Mouse (Mus musculus) forebrain, embryonic 10.5 days (tissue): ENCODE measurements around the gene Slc45a3. TPM values are rescaled to one million over a fixed set of nuclear protein-coding genes. Genes with fewer than 3 reads are reported as not detected.
A peak's percentile ranks its signal among the peaks of the same experiment; 100 is the strongest.

Experiments
- DNase-seq: peaks from one replicate; pipeline ENCODE4 v3.0.0-alpha.2; 2017; ENCODE audit warnings: low spot score; ENCODE audit errors: extremely low spot score
- H3K27ac ChIP-seq: fragments of 300-500 bp; sonication (generic); 2 replicates; pipeline ENCODE4 v1.5.1; 2016; ENCODE audit warnings: mild to moderate bottlenecking
- H3K27me3 ChIP-seq: fragments of 300-500 bp; sonication (generic); 2 replicates; pipeline ENCODE4 v1.6.1; 2016; ENCODE audit warnings: mild to moderate bottlenecking; ENCODE audit not compliant: poor library complexity, severe bottlenecking
- H3K36me3 ChIP-seq: fragments of 300-500 bp; sonication (generic); replicated peaks from 2 replicates; pipeline ENCODE4 v1.6.1; 2016; ENCODE audit warnings: mild to moderate bottlenecking, moderate library complexity
- H3K4me1 ChIP-seq: fragments of 300-500 bp; sonication (generic); 2 replicates; pipeline ENCODE4 v1.6.1; 2016
- H3K4me3 ChIP-seq: fragments of 300-500 bp; sonication (generic); 2 replicates; pipeline ENCODE4 v1.5.1; 2016; ENCODE audit warnings: mild to moderate bottlenecking, moderate library complexity
- H3K9me3 ChIP-seq: fragments of 300-500 bp; sonication (generic); 2 replicates; pipeline ENCODE4 v1.6.1; 2016; ENCODE audit warnings: mild to moderate bottlenecking, moderate library complexity
- WGBS: fragments of 180-500 bp; shearing (Covaris S2); methylation state at CpG from one replicate; pipeline ENCODE4 v1.1.7; 2016; 5-methylcytosine and 5-hydroxymethylcytosine counted together
- polyA plus RNA-seq: library from polyadenylated mRNA; unstranded; fragments of >200 nt; fragmentation: Nextera tagmentation; extraction: Ambion mirVana; gene quantifications from 2 replicates; pipeline ENCODE4 v1.2.1, GENCODE M21; 2016

Slc45a3 gene
- polyA plus RNA-seq, 1 experiment from 2014 or later, result 9.0 TPM

- peak overlapping the region; percentile 78 for H3K4me3 ChIP-seq
- WGBS, result 40% methylated on average over 5 of the region's 5 CpGs
- H3K27me3 ChIP-seq, result no peaks in the 10 kb centered on the region
- no peak for DNase-seq
- H3K36me3 ChIP-seq, result no peaks in the 10 kb centered on the region
- H3K27ac ChIP-seq, result peak overlapping the region; percentile 97; the same call in 1 of the 2 replicates
- H3K9me3 ChIP-seq, result no peaks in the 10 kb centered on the region
- H3K4me1 ChIP-seq, result peaks cover 26% of the 10 kb centered on the region
Measured at GRCm38 (mm10) chr1:132006721-132007120, 44.0 kb downstream of the Slc45a3 start.

GRCm38 (mm10) chr1:132007282-132007815, 44.6 kb downstream of the Slc45a3 start, which contains the start of gene Elk4:
Elk4 (plus strand) TSS chr1:132007607.
- H3K36me3 ChIP-seq, result no peaks in the 10 kb centered on the region
- WGBS, result under 1% methylated on average over 60 of the region's 61 CpGs

DNA sequence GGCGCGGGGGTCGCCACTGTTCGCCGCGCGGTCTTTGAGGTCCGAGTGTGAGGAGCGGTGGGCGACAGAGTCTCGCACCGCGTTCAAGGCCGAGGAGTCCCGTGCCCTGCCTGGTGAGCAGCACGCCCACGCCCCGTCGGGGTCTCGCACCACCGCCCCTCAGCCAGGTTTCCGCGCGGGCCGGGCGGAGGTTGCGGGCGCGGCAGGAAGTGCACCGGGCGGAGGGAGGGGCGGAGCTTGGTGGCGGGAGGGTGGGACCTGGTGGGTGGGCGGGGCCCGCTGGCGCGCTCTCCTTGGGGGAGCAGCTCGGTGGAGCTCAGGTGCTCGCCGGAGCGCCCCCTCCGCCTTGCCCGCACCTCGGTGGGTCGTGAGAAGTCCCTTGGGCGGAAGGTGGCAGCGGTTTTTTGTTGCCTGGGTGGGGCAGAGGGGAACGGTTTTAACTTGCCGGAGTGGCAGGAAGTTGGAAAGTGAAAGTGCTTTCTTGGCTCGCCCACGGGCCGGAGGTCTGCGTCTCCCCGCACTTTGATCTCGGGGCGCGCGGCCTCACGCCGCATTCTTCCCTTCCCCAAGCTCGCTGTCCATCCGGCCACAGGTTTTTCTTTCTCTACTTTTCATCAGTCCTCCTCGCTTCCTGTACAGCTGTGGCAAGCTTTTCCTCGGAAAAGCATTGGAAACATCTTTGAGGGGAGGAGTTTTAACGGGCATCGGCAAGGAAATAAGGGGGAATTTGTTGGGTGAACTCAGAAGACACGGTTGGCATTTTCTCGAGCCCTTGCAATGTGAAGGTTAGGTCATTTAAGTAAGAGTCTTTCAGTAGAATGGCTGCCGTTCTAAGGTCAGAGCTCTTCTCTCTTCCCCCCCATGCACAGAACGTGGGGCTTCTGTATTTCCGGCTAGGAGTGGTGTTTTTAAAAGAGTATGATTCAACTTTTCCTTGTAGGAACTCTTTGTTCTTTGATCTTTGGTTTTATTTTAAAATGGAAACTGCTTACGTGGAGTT, 45.4 kb downstream of the Slc45a3 start:
- WGBS, result 1% methylated on average over 72 of the region's 72 CpGs

More at GRCm38 (mm10) chr1:132007282-132007815, 44.6 kb downstream of the Slc45a3 start, which contains the start of gene Elk4:
- Histone ChIP-seq H3K4me1 (peaks cover 26% of the 10 kb centered on the region), H3K4me3 (peak within 1 kb of the TSS; percentile 78), H3K27me3 (no peaks in the 10 kb centered on the region), H3K27ac (peak within 1 kb of the TSS; percentile 97), H3K9me3 (no peaks in the 10 kb centered on the region)
- DNase-seq, result peak; percentile 91

GRCm38 (mm10) chr1:132008881-132009644, 46.3 kb downstream of the Slc45a3 start:
- peaks cover 26% of the 10 kb centered on the region for H3K4me1 ChIP-seq
- H3K27me3 ChIP-seq, result no peaks in the 10 kb centered on the region
- peak overlapping the region; percentile 97 for H3K27ac ChIP-seq
- WGBS, result 46% methylated on average over 8 of the region's 8 CpGs
- H3K36me3 ChIP-seq, result peaks cover 4% of the 10 kb centered on the region
- H3K9me3 ChIP-seq, result no peaks in the 10 kb centered on the region
- peak overlapping the region; percentile 78 for H3K4me3 ChIP-seq
- DNase-seq, result no peak

More for the DNA sequence above, 45.4 kb downstream of the Slc45a3 start:
- no peaks in the 10 kb centered on the region for H3K36me3 ChIP-seq
- H3K4me1 ChIP-seq, result peaks cover 26% of the 10 kb centered on the region
- peak; percentile 87 for DNase-seq
- no peaks in the 10 kb centered on the region for H3K27me3 ChIP-seq
- peak overlapping the region; percentile 97 for H3K27ac ChIP-seq
- peak overlapping the region; percentile 78 for H3K4me3 ChIP-seq
- no peaks in the 10 kb centered on the region for H3K9me3 ChIP-seq

- 91% methylated on average over 17 of the region's 17 CpGs for WGBS
Measured at GRCm38 (mm10) chr1:132010632-132011501, 48.1 kb downstream of the Slc45a3 start.

DNA sequence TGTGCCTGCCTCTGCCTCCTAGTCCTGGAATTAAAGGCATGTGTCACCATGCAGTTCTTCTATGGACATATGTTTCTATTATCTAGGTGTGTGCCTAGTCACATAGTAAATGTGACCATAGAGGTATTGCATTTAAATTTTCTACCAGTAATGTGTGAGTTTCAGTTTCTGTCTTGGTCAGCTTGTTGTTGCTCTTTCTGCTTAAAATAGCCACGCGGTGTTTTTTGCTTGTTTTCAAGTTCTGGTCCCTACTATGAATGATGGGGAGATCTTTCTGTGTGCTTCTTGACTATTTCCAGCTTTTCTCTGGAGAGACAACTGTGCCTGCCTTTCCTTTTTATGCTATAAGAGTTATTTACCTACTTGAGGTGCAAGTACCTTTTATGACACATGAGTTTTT, 49.0 kb downstream of the Slc45a3 start:
- Histone ChIP-seq H3K4me1 (peaks cover 23% of the 10 kb centered on the region), H3K4me3 (no peak overlapping the region)

More at GRCm38 (mm10) chr1:132010632-132011501, 48.1 kb downstream of the Slc45a3 start:
- peaks cover 22% of the 10 kb centered on the region for H3K36me3 ChIP-seq
- no peak overlapping the region for H3K27ac ChIP-seq
- no peaks in the 10 kb centered on the region for H3K27me3 ChIP-seq
- no peak for DNase-seq
- H3K4me1 ChIP-seq, result peaks cover 26% of the 10 kb centered on the region
- no peaks in the 10 kb centered on the region; the same call in 1 of the 2 replicates for H3K9me3 ChIP-seq
- H3K4me3 ChIP-seq, result no peak overlapping the region

GRCm38 (mm10) chr1:132012861-132013260, 50.1 kb downstream of the Slc45a3 start:
- Histone ChIP-seq H3K36me3 (peaks cover 40% of the 10 kb centered on the region), H3K27me3 (no peaks in the 10 kb centered on the region), H3K4me3 (no peak overlapping the region), H3K4me1 (peaks cover 21% of the 10 kb centered on the region), H3K9me3 (no peaks in the 10 kb centered on the region; the same call in 1 of the 2 replicates), H3K27ac (no peak overlapping the region)
- no peak for DNase-seq
- WGBS, result 89% methylated on average over 8 of the region's 8 CpGs

More for the DNA sequence above, 49.0 kb downstream of the Slc45a3 start:
- Histone ChIP-seq H3K9me3 (no peaks in the 10 kb centered on the region; the same call in 1 of the 2 replicates), H3K36me3 (peaks cover 29% of the 10 kb centered on the region), H3K27ac (no peak overlapping the region), H3K27me3 (no peaks in the 10 kb centered on the region)
- 80% methylated on average over 2 of the region's 2 CpGs for WGBS
- no peak for DNase-seq

DNA sequence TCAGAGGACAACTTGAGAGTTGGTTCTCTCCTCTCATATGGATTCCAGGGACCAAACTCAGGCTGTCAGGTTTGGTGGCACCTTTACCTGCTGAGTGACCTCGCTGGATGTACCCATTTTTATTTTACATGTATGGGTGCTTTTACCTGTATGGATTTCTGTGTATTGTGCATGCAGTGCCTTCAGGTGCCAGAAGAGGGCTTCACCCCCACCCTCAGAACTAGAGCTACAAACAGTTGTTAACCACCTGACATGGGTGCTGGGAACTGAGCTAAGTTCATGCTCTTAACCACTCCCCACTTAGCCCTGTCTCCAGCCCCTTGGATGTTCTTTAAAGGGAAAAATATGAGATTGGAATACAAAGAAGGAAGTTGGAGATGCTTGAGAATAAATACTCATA, 52.0 kb downstream of the Slc45a3 start:
- H3K36me3 ChIP-seq, result peaks cover 59% of the 10 kb centered on the region
- H3K4me3 ChIP-seq, result no peak overlapping the region
- H3K9me3 ChIP-seq, result no peaks in the 10 kb centered on the region; the same call in 1 of the 2 replicates
- peaks cover 5% of the 10 kb centered on the region for H3K4me1 ChIP-seq
- H3K27ac ChIP-seq, result no peak overlapping the region
- no peaks in the 10 kb centered on the region for H3K27me3 ChIP-seq
- 88% methylated on average over 1 of the region's 1 CpGs for WGBS
- DNase-seq, result no peak

GRCm38 (mm10) chr1:132016691-132017090, 53.9 kb downstream of the Slc45a3 start:
- Histone ChIP-seq H3K4me3 (no peak overlapping the region), H3K4me1 (no peaks in the 10 kb centered on the region), H3K27me3 (no peaks in the 10 kb centered on the region), H3K36me3 (peaks cover 76% of the 10 kb centered on the region), H3K9me3 (no peaks in the 10 kb centered on the region; the same call in 1 of the 2 replicates), H3K27ac (no peak overlapping the region)
- no peak for DNase-seq
- 86% methylated on average over 1 of the region's 1 CpGs for WGBS

- WGBS, result 94% methylated on average over 7 of the region's 7 CpGs
- Histone ChIP-seq H3K4me1 (no peaks in the 10 kb centered on the region), H3K36me3 (peaks cover 96% of the 10 kb centered on the region), H3K27me3 (no peaks in the 10 kb centered on the region), H3K9me3 (no peaks in the 10 kb centered on the region; the same call in 1 of the 2 replicates), H3K27ac (no peak overlapping the region), H3K4me3 (no peak overlapping the region)
- no peak for DNase-seq
Measured at GRCm38 (mm10) chr1:132019876-132020275, 57.1 kb downstream of the Slc45a3 start.

DNA sequence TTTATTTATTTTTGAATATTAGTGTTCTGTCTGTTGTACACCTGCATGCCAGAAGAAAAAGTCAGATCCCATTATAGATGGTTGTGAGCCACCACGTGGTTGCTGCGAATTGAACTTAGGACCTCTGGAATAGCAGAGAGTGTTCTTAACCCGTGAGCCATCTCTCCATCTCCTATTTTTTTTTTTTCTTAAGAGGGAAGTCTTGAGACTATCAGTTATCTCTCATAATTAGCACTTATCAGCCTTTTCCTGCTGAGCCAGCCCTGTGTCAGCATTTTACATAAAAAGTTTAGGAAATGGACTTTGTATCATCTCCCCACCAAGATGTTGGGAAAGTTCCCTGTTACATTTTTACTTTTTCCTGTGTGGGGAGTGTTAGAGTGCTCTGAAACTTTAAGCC, 59.3 kb downstream of the Slc45a3 start:
- Histone ChIP-seq H3K27me3 (no peaks in the 10 kb centered on the region), H3K27ac (no peak overlapping the region), H3K9me3 (no peaks in the 10 kb centered on the region), H3K36me3 (peaks cover 94% of the 10 kb centered on the region), H3K4me3 (no peak overlapping the region), H3K4me1 (no peaks in the 10 kb centered on the region)
- no peak for DNase-seq
- 91% methylated on average over 3 of the region's 3 CpGs for WGBS
